Mouse (Mus musculus) spleen, adult 2 months (tissue): Measurements from ENCODE around the gene Mfng. TPM values are rescaled to one million over a fixed set of nuclear protein-coding genes. Genes with fewer than 3 reads are reported as not detected.

Source experiments
- DNase-seq, 2 experiments: peaks; one replicate each; pipeline versions ENCODE4 v3.0.0 to v3.0.0-alpha.2; 2012 to 2021; ENCODE audit warnings: low spot score in 2 of 2, low read depth in 1 of 2
- H3K27ac ChIP-seq: fragments of 200-500 bp; 2 replicates; pipeline ENCODE4 v1.5.1; 2012; ENCODE audit warnings: low read length, inconsistent platforms; ENCODE audit not compliant: insufficient read depth
- H3K27me3 ChIP-seq: fragments of 200-500 bp; 2 replicates; pipeline ENCODE4 v1.6.1; 2012; ENCODE audit warnings: mild to moderate bottlenecking, moderate library complexity, low read length, inconsistent platforms; ENCODE audit not compliant: control insufficient read depth, insufficient read depth
- H3K36me3 ChIP-seq: fragments of 200-500 bp; 2 replicates; pipeline ENCODE4 v1.6.1; 2012; ENCODE audit warnings: mild to moderate bottlenecking, low read length, inconsistent platforms; ENCODE audit not compliant: control insufficient read depth, insufficient read depth
- H3K4me1 ChIP-seq: fragments of 200-500 bp; 2 replicates; pipeline ENCODE4 v1.6.1; 2011; ENCODE audit warnings: inconsistent platforms; ENCODE audit not compliant: control insufficient read depth, insufficient read depth, insufficient read length
- H3K4me3 ChIP-seq: fragments of 200-500 bp; 2 replicates; pipeline ENCODE4 v1.5.1; 2011; ENCODE audit warnings: mild to moderate bottlenecking, inconsistent platforms; ENCODE audit not compliant: insufficient read depth, insufficient read length; ENCODE audit errors: extremely low read depth
- CTCF ChIP-seq: fragments of 200-500 bp; IDR thresholded peaks from 2 replicates; pipeline ENCODE4 v1.5.1; 2011; ENCODE audit warnings: mild to moderate bottlenecking, inconsistent platforms; ENCODE audit not compliant: insufficient read depth, insufficient read length, insufficient replicate concordance; ENCODE audit errors: extremely low read depth
- POLR2A ChIP-seq: fragments of 200-500 bp; IDR thresholded peaks from 2 replicates; pipeline ENCODE4 v1.6.1; 2011; ENCODE audit warnings: low read depth, low read length, inconsistent platforms
- WGBS: fragments of 180-500 bp; shearing (Covaris S2); methylation state at CpG from one replicate; pipeline ENCODE4 v1.1.7; 2018; 5-methylcytosine and 5-hydroxymethylcytosine counted together
- polyA plus RNA-seq: library from polyadenylated mRNA; depleted of rRNA; stranded (reverse); fragments of >200 nt; gene quantifications from 2 replicates; pipeline ENCODE4 v1.2.3, GENCODE M21; 2012

Mfng gene
- polyA plus RNA-seq, 1 experiment = 66.0 TPM

DNA sequence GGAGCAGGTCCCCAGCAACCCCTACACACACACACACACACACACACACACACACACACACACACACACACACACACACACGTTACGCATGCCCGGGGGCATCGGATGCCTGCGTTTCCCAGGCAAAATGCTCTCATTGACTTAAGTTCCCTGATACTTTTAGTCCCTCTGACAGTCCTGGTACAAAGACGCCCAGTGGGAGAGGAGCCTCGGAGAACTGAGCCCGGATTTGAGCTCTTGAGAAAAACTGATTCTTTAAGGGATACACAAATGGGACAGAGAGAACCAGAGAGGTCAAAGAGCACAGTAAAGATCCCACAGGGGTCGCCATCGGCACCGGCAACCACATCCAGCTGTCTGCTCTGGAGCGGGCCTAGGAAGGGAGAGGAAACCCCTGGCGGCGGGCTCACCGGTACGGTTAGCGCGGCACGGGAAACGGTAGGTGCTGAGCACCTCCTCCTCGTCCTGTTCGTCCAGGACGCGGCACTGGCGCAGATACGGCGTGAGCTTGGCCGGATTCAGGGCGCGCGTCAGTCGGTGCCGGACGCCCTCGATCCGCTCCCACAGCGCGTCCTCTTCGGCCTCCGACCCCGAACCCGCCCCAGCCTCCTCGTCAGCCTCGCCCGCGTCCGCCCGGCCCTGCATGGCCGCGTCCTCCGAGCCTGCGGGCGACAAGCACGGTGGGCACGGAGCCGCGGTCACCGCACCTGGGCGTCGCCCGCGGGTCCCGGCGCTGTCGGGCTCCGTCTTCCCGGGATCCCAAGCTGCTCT is 28.9 kb upstream of the Mfng start:
- WGBS = 7% methylated on average over 67 of the region's 67 CpGs

DNA sequence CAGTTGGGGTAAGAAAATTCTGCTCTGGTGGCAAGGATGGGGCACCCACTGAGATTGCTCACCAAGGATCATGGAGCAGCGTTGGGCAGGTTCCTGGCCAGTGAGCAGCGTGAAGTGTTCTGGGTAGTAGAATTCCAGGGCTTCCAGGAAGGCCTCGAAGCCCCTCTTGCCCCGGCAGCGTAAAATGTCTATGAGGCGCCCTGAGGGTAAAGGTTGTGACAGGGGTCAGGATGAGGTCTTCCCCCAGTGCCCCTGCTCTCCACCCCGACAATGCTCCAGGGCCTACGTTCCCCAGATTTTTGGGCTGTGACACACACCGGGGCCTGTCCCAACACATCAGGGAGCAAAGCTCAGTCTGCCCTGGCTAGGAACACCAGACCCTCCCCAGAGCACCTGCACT is 28.3 kb upstream of the Mfng start:
- H3K27ac ChIP-seq = no peak overlapping the region
- WGBS = 92% methylated on average over 9 of the region's 9 CpGs
- H3K36me3 ChIP-seq = no peaks in the 10 kb centered on the region
- H3K4me1 ChIP-seq = peaks cover 12% of the 10 kb centered on the region
- no peak for TF ChIP-seq CTCF
- TF ChIP-seq POLR2A = no peak
- DNase-seq = no peak
- peaks cover 10% of the 10 kb centered on the region; the same call in 1 of the 2 replicates for H3K27me3 ChIP-seq
- peak overlapping the region; percentile 61; the same call in 1 of the 2 replicates for H3K4me3 ChIP-seq

More for the DNA sequence above, 28.9 kb upstream of the Mfng start:
- H3K27me3 ChIP-seq = peaks cover 10% of the 10 kb centered on the region; the same call in 1 of the 2 replicates
- H3K36me3 ChIP-seq = no peaks in the 10 kb centered on the region
- peak overlapping the region; percentile 61 for H3K4me3 ChIP-seq
- TF ChIP-seq CTCF (no peak), POLR2A (no peak)
- no peak for DNase-seq
- H3K4me1 ChIP-seq = peaks cover 12% of the 10 kb centered on the region
- peak overlapping the region; percentile 33 for H3K27ac ChIP-seq

DNA sequence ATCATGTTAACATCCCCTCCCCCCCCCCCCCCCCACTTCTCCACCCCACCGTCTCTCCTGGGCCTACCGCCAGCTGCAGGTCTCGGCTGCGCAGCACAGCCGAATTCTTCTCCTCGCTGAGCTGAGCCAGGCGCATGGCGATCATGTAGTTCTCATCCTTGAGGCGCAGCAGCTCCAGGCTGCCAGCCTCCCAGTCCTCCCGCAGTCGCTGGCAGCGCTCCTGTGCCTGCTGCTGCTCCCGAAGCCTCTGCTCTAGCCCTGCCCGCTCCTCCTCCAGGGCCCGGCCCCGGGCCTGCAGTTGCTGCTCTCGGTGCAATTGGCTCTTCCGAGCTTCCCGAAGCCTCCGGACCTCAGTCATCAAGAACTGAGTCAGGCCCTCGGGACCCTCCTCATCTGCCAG is 25.8 kb upstream of the Mfng start:
- Histone ChIP-seq H3K27me3 (peaks cover 10% of the 10 kb centered on the region; the same call in 1 of the 2 replicates), H3K36me3 (no peaks in the 10 kb centered on the region), H3K4me1 (peaks cover 12% of the 10 kb centered on the region), H3K27ac (no peak overlapping the region), H3K4me3 (no peak overlapping the region)
- no peak for DNase-seq
- 88% methylated on average over 20 of the region's 21 CpGs for WGBS
- TF ChIP-seq CTCF (no peak), POLR2A (no peak)

DNA sequence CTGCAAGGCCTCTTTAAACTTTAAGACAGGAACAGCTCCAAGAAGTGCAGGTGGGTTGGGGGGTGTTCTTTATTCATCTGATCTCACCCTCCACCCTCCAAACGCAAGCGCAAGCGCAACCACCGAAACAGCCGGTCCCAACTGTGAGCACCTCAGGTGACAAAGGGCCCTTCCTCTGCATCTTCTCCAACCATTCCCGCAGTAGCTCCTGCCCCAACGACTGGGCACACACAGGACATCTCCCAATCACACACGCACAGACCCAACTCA is 23.7 kb upstream of the Mfng start:
- no peak overlapping the region for H3K4me3 ChIP-seq
- no peak overlapping the region for H3K27ac ChIP-seq
- H3K4me1 ChIP-seq = 0 out of 2 replicates have a peak, but pooled peaks cover under 1% of the 10 kb centered on the region
- 77% methylated on average over 8 of the region's 8 CpGs for WGBS
- no peak for DNase-seq
- H3K36me3 ChIP-seq = no peaks in the 10 kb centered on the region
- 0 out of 2 replicates have a peak, but pooled peaks cover under 1% of the 10 kb centered on the region for H3K27me3 ChIP-seq
- TF ChIP-seq CTCF (no peak), POLR2A (no peak)

DNA sequence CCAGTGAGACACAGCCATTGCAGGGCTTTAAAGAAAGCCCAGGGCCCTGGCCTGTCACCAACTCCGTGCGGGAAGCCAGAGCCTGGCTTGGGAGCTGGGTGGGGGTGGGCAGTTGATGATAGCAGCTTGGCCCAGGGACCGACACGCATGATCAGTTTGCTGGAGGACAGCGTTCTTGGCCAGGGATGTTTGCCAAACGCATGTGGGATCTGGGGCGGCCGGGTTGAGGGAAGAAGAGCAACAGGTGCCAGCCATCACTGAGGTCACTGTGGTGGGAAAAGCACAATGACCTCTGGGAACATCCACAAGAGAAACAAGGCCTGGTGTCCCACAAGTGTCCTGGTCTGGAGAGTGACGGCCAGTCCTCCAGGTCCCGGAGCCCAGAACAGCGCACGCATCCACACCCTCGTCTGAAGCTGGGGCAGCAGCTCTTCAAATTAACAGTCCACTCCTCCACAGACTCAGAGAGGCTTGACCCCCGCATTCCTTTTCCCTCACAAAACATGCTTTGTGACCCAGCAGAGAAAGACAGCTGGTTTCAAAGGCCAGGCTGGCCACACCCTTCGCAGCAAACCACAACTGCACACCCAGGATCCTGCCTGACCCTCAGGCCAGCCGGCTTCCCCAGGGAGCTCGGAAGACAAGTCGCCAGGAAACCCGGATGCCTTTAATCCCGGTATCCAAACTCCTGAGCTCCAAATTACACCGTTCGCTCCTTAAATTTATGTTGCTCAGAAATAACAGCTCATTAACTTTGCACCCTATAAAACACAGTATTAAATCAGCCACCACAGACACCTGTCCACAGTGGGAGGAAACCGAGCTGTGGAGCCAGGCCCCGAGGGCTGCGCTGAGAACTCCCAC is 23.2 kb upstream of the Mfng start:
- 81% methylated on average over 25 of the region's 25 CpGs for WGBS
- no peaks in the 10 kb centered on the region for H3K4me1 ChIP-seq
- no peaks in the 10 kb centered on the region for H3K36me3 ChIP-seq
- no peak for DNase-seq
- no peaks in the 10 kb centered on the region for H3K27me3 ChIP-seq
- no peak overlapping the region for H3K27ac ChIP-seq
- no peak for TF ChIP-seq CTCF
- no peak for TF ChIP-seq POLR2A
- H3K4me3 ChIP-seq = no peak overlapping the region

DNA sequence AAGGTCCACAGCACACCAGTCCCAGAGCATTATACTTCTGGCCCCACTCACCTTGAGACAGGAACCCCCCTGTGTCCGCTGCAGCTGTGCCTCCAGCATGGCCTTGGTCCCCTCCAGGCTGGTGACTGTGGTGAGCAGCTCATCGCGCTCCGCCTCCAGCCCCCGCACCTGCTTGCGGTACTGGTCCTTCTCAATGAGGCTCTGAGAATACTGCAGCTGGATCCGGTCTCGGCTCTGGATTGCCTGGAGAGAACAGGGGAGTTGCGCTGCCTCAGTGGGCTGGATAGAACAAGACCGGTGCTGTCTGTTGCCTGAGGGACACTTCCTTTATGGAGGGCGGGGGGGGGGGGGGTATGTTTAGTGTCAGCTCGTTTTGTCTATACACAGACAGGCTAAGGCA is 17.7 kb upstream of the Mfng start:
- H3K4me3 ChIP-seq = no peak overlapping the region
- H3K4me1 ChIP-seq = no peaks in the 10 kb centered on the region
- no peak for DNase-seq
- H3K27me3 ChIP-seq = no peaks in the 10 kb centered on the region
- no peaks in the 10 kb centered on the region for H3K36me3 ChIP-seq
- WGBS = 86% methylated on average over 12 of the region's 12 CpGs
- TF ChIP-seq CTCF (no peak), POLR2A (no peak)
- no peak overlapping the region for H3K27ac ChIP-seq
